Mouse (Mus musculus): Measurements from ENCODE around the gene Foxn3. TPM values are rescaled to one million over a fixed set of nuclear protein-coding genes. Genes with fewer than 3 reads are reported as not detected.
A peak's percentile ranks its signal among the peaks of the same experiment; 100 is the strongest.

Gene Foxn3
- total and polyA plus RNA-seq, 3 experiments = 9.7 to 26.8 (median 11.0) TPM

DNA sequence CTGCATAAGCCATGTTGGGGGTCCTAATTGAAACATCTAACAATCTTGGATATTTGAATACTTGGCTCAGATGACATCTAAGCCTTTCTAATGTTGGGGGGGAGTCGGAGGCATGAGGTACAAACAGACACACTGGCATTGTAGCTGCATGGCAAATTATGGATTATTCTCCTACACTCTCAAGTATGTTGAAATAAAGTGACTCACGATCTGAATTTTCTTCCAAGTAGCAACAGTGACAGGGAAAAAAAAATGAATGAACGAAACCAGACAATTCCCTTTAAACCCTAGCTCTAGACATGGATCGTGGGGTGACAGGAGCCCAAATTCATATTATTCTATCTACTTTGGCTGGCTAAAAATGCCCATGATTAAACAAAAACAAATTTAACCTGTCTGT, 178.3 kb downstream of the Foxn3 start:
- peaks cover 19% of the 10 kb centered on the region for H3K79me2 ChIP-seq (replicated peaks; ENCODE audit: control insufficient read depth, extremely low read depth, insufficient read depth, poor library complexity, severe bottlenecking)
- no peak overlapping the region for H3K27ac ChIP-seq (ENCODE audit: insufficient read depth, low read depth)
- peaks cover 16 to 59% of the 10 kb centered on the region in 2 experiments for H3K36me3 ChIP-seq (replicated peaks in 1 of 2; ENCODE audit: control insufficient read depth in 1 of 2, insufficient read depth in 1 of 2, low read length in 1 of 2)
- TF ChIP-seq JUND (conservative IDR thresholded peaks at IDR 0.05; ENCODE audit: low read depth, low read length) (no peak), RCOR1 (conservative IDR thresholded peaks at IDR 0.05; ENCODE audit: low read depth, low read length) (no peak), MAZ (IDR thresholded peaks at IDR 0.05; ENCODE audit: low read depth, low read length) (no peak), USF2 (conservative IDR thresholded peaks at IDR 0.05; ENCODE audit: low read depth, low read length) (no peak), ETS1 (conservative IDR thresholded peaks at IDR 0.05; ENCODE audit: low read depth, low read length) (no peak), MEF2A (IDR thresholded peaks at IDR 0.05; ENCODE audit: borderline replicate concordance, low read depth, low read length) (no peak), ELF1 (IDR thresholded peaks at IDR 0.05; ENCODE audit: low read depth, low read length) (no peak), RAD21 (IDR thresholded peaks at IDR 0.05; ENCODE audit: low read depth, low read length) (no peak), MAX (IDR thresholded peaks at IDR 0.05; ENCODE audit: low read length) (no peak), HCFC1 (IDR thresholded peaks at IDR 0.05; ENCODE audit: low read depth, low read length) (no peak)
- no peak overlapping the region for H3K9ac ChIP-seq (ENCODE audit: insufficient read depth, low read depth)
- no peaks in the 10 kb centered on the region for H3K9me3 ChIP-seq (replicated peaks; ENCODE audit: low read length)
- H3K4me2 ChIP-seq (ENCODE audit: insufficient read depth, low read depth, poor library complexity, severe bottlenecking) = no peak overlapping the region
- H3K27me3 ChIP-seq (replicated peaks) = no peaks in the 10 kb centered on the region
- H3K4me1 ChIP-seq (ENCODE audit: control insufficient read depth in 1 of 2, insufficient read depth in 2 of 2) = peaks cover 15 to 57% of the 10 kb centered on the region in 2 experiments
- dilution Hi-C loops (cut with MboI; ENCODE audit: extremely low pct_ligation_motif_present, extremely low pct_unique_long_range_greater_than_20kb, low sequenced_read_pairs) = no loop called here
- H3K4me3 ChIP-seq (replicated peaks in 1 of 3; ENCODE audit: low read depth in 2 of 3, low read length in 2 of 3, poor library complexity in 1 of 3) = no peak overlapping the region
- no peak for DNase-seq (ENCODE audit: extremely low read depth)
- in situ Hi-C loops (cut with MboI; ENCODE audit: low pct_ligation_motif_present, low pct_unique_long_range_greater_than_20kb, low sequenced_read_pairs) = no loop called here

- H3K4me3 ChIP-seq (replicated peaks in 1 of 3; ENCODE audit: low read depth in 2 of 3, low read length in 2 of 3, poor library complexity in 1 of 3) = no peak overlapping the region
- in situ Hi-C loops (cut with MboI; ENCODE audit: low pct_ligation_motif_present, low pct_unique_long_range_greater_than_20kb, low sequenced_read_pairs) (no loop called here), dilution Hi-C loops (cut with MboI; ENCODE audit: extremely low pct_ligation_motif_present, extremely low pct_unique_long_range_greater_than_20kb, low sequenced_read_pairs) (no loop called here)
- no peaks in the 10 kb centered on the region for H3K9me3 ChIP-seq (replicated peaks; ENCODE audit: low read length)
- peak overlapping the region; percentile 51; the same call in 1 of the 2 replicates for H3K4me2 ChIP-seq (ENCODE audit: insufficient read depth, low read depth, poor library complexity, severe bottlenecking)
- H3K9ac ChIP-seq (ENCODE audit: insufficient read depth, low read depth) = no peak overlapping the region
- peaks cover 5 to 49% of the 10 kb centered on the region in 2 experiments for H3K36me3 ChIP-seq (replicated peaks in 1 of 2; ENCODE audit: control insufficient read depth in 1 of 2, insufficient read depth in 1 of 2, low read length in 1 of 2)
- no peaks in the 10 kb centered on the region for H3K27me3 ChIP-seq (replicated peaks)
- no peak for TF ChIP-seq ZMIZ1 (IDR thresholded peaks at IDR 0.05; ENCODE audit: low read depth, low read length)
- TF ChIP-seq CHD1 (IDR thresholded peaks at IDR 0.05; ENCODE audit: low read depth, low read length) = peak; percentile 63; the same call in 1 of the 2 replicates
- no peak for TF ChIP-seq RCOR1 (conservative IDR thresholded peaks at IDR 0.05; ENCODE audit: low read depth, low read length)
- TF ChIP-seq RAD21 (IDR thresholded peaks at IDR 0.05; ENCODE audit: low read depth, low read length) = peak; percentile 3
- peak in 1 of 2 experiments; percentile 10; a peak in 1 of 4 replicates for TF ChIP-seq CTCF (conservative IDR thresholded peaks at IDR 0.05 in 1 of 2, IDR thresholded peaks at IDR 0.05 in 1 of 2; ENCODE audit: low read depth in 2 of 2, low read length in 2 of 2)
- DNase-seq (ENCODE audit: extremely low read depth) = no peak
- peak overlapping the region; percentile 55 for H3K27ac ChIP-seq (ENCODE audit: insufficient read depth, low read depth)
- H3K4me1 ChIP-seq (ENCODE audit: control insufficient read depth in 1 of 2, insufficient read depth in 2 of 2) = peaks cover 31 to 83% of the 10 kb centered on the region in 2 experiments
- peaks cover 21% of the 10 kb centered on the region for H3K79me2 ChIP-seq (replicated peaks; ENCODE audit: control insufficient read depth, extremely low read depth, insufficient read depth, poor library complexity, severe bottlenecking)
Measured at GRCm38 (mm10) chr12:99381317-99381716, 182.1 kb downstream of the Foxn3 start.

DNA sequence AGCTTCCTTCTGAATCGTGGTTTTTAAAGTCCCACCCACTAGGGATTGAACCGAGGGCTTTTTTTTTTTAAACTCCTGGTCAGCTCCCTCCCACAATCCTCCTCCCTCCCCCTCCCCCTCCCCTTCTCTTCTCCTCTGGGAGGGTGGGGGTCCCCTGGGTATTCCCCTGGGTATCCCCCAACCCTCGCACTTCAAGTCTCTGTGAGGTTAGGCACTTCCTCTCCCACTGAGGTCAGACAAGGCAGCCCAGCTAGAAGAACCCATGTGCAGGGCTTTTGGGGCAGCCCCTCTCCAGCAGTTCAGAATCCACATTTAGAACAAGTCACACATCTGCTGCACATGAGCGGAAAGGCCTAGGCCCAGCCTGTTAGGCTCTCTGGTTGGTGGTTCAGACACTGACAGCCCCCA, 182.5 kb downstream of the Foxn3 start:
- Histone ChIP-seq H3K9me3 (replicated peaks; ENCODE audit: low read length) (no peaks in the 10 kb centered on the region), H3K9ac (ENCODE audit: insufficient read depth, low read depth) (no peak overlapping the region), H3K4me3 (replicated peaks in 1 of 3; ENCODE audit: low read depth in 2 of 3, low read length in 2 of 3, poor library complexity in 1 of 3) (no peak overlapping the region), H3K27ac (ENCODE audit: insufficient read depth, low read depth) (peak overlapping the region; percentile 55), H3K27me3 (replicated peaks) (no peaks in the 10 kb centered on the region), H3K4me1 (ENCODE audit: control insufficient read depth in 1 of 2, insufficient read depth in 2 of 2) (peaks cover 30 to 81% of the 10 kb centered on the region in 2 experiments), H3K36me3 (replicated peaks in 1 of 2; ENCODE audit: control insufficient read depth in 1 of 2, insufficient read depth in 1 of 2, low read length in 1 of 2) (peaks cover 4 to 49% of the 10 kb centered on the region in 2 experiments), H3K79me2 (replicated peaks; ENCODE audit: control insufficient read depth, extremely low read depth, insufficient read depth, poor library complexity, severe bottlenecking) (peaks cover 21% of the 10 kb centered on the region), H3K4me2 (ENCODE audit: insufficient read depth, low read depth, poor library complexity, severe bottlenecking) (0 out of 2 replicates have a peak overlapping the region, but pooled peaks have one; percentile 51)
- dilution Hi-C loops (cut with MboI; ENCODE audit: extremely low pct_ligation_motif_present, extremely low pct_unique_long_range_greater_than_20kb, low sequenced_read_pairs) = no loop called here
- in situ Hi-C loops (cut with MboI; ENCODE audit: low pct_ligation_motif_present, low pct_unique_long_range_greater_than_20kb, low sequenced_read_pairs) = no loop called here
- peak; percentile 97 for DNase-seq (ENCODE audit: extremely low read depth)
- no peak for TF ChIP-seq GABPA (IDR thresholded peaks at IDR 0.05; ENCODE audit: insufficient replicate concordance, low read depth, low read length)
- peak; percentile 99 for TF ChIP-seq MEF2A (IDR thresholded peaks at IDR 0.05; ENCODE audit: borderline replicate concordance, low read depth, low read length)
- no peak for TF ChIP-seq USF1 (IDR thresholded peaks at IDR 0.05; ENCODE audit: low read depth, low read length)
- TF ChIP-seq POLR2AphosphoS2 (IDR thresholded peaks at IDR 0.05; ENCODE audit: low read depth, low read length) = no peak
- TF ChIP-seq BHLHE40 (IDR thresholded peaks at IDR 0.05; ENCODE audit: low read depth, low read length) = peak; percentile 99
- no peak; the same call in none of the 2 replicates for TF ChIP-seq SIN3A (IDR thresholded peaks at IDR 0.05; ENCODE audit: low read length)
- peak; percentile 80; the same call in 1 of the 2 replicates for TF ChIP-seq MXI1 (IDR thresholded peaks at IDR 0.05; ENCODE audit: low read depth, low read length)
- no peak for TF ChIP-seq TBP (conservative IDR thresholded peaks at IDR 0.05; ENCODE audit: low read depth, low read length)
- TF ChIP-seq E2F4 (IDR thresholded peaks at IDR 0.05; ENCODE audit: insufficient replicate concordance, low read depth, low read length) = no peak
- TF ChIP-seq MYC (IDR thresholded peaks at IDR 0.05; ENCODE audit: low read depth, low read length) = peak; percentile 76; the same call in 1 of the 2 replicates
- TF ChIP-seq ZMIZ1 (IDR thresholded peaks at IDR 0.05; ENCODE audit: low read depth, low read length) = no peak
- TF ChIP-seq SMC3 (IDR thresholded peaks at IDR 0.05; ENCODE audit: low read depth, low read length) = peak; percentile 16; the same call in 1 of the 2 replicates
- TF ChIP-seq ETS1 (conservative IDR thresholded peaks at IDR 0.05; ENCODE audit: low read depth, low read length) = peak; percentile 99
- TF ChIP-seq JUND (conservative IDR thresholded peaks at IDR 0.05; ENCODE audit: low read depth, low read length) = no peak
- TF ChIP-seq RAD21 (IDR thresholded peaks at IDR 0.05; ENCODE audit: low read depth, low read length) = no peak
- TF ChIP-seq TCF12 (IDR thresholded peaks at IDR 0.05; ENCODE audit: low read depth, low read length) = peak; percentile 96
- TF ChIP-seq USF2 (conservative IDR thresholded peaks at IDR 0.05; ENCODE audit: low read depth, low read length) = no peak

All from CH12.LX (cell line).